Mouse (Mus musculus) right cerebral cortex, postnatal 36 days (tissue): ENCODE data around the gene Tmem11.

Experiments used
- DNase-seq, 2 experiments: peaks; one replicate each; pipeline ENCODE4 v3.0.0; 2022; ENCODE audit warnings: low spot score in 2 of 2, mixed read lengths in 1 of 2

Tmem11 gene

GRCm38 (mm10) chr11:60878675-60879294 lies at the start of gene Tmem11:
TSS of gene Tmem11 (minus strand) at chr11:60879272.
- peak; percentile 97 to 98 for DNase-seq

GRCm38 (mm10) chr11:60927264-60927663 lies 48.2 kb upstream of the Tmem11 start:
- DNase-seq = peak; percentile 81 to 84

GRCm38 (mm10) chr11:60924981-60925380 lies 45.9 kb upstream of the Tmem11 start:
- no peak for DNase-seq

GRCm38 (mm10) chr11:60924498-60924897 lies 45.4 kb upstream of the Tmem11 start:
- no peak for DNase-seq

GRCm38 (mm10) chr11:60922964-60923363 lies 43.9 kb upstream of the Tmem11 start:
- no peak for DNase-seq

GRCm38 (mm10) chr11:60922195-60922594 lies 43.1 kb upstream of the Tmem11 start:
- DNase-seq = no peak

GRCm38 (mm10) chr11:60920021-60920420 lies 40.9 kb upstream of the Tmem11 start:
- no peak for DNase-seq

- no peak for DNase-seq
Observed at GRCm38 (mm10) chr11:60915201-60915600, 36.1 kb upstream of the Tmem11 start.

- no peak for DNase-seq
Observed at GRCm38 (mm10) chr11:60914491-60914890, 35.4 kb upstream of the Tmem11 start, which contains the start of gene Natd1. TSS of gene Natd1 (minus strand) at chr11:60914750.

GRCm38 (mm10) chr11:60913301-60914196 lies 34.5 kb upstream of the Tmem11 start:
- DNase-seq = peak; percentile 88 to 89

- no peak for DNase-seq
Observed at GRCm38 (mm10) chr11:60912525-60912973, 33.5 kb upstream of the Tmem11 start.

- DNase-seq = no peak
Observed at GRCm38 (mm10) chr11:60909626-60910025, 30.6 kb upstream of the Tmem11 start.

GRCm38 (mm10) chr11:60908073-60908472 lies 29.0 kb upstream of the Tmem11 start:
- DNase-seq = no peak

GRCm38 (mm10) chr11:60906449-60906848 lies 27.4 kb upstream of the Tmem11 start:
- no peak for DNase-seq

- no peak for DNase-seq
Observed at GRCm38 (mm10) chr11:60905407-60906120, 26.5 kb upstream of the Tmem11 start.

GRCm38 (mm10) chr11:60903661-60904061 lies 24.6 kb upstream of the Tmem11 start:
- no peak for DNase-seq

- DNase-seq = no peak
Observed at GRCm38 (mm10) chr11:60902486-60902885, 23.4 kb upstream of the Tmem11 start.

- DNase-seq = no peak
Observed at GRCm38 (mm10) chr11:60902001-60902400, 22.9 kb upstream of the Tmem11 start.

- no peak for DNase-seq
Observed at GRCm38 (mm10) chr11:60895915-60896314, 16.8 kb upstream of the Tmem11 start.

GRCm38 (mm10) chr11:60890744-60891143 lies 11.7 kb upstream of the Tmem11 start:
- no peak for DNase-seq

GRCm38 (mm10) chr11:60890286-60890685 lies 11.2 kb upstream of the Tmem11 start:
- no peak for DNase-seq

GRCm38 (mm10) chr11:60889861-60890260 lies 10.8 kb upstream of the Tmem11 start:
- DNase-seq = no peak
